Mouse (Mus musculus): Measurements from ENCODE around the gene Xpnpep1. TPM values are rescaled to one million over a fixed set of nuclear protein-coding genes. Genes with fewer than 3 reads are reported as not detected.

The Xpnpep1 gene
- polyA plus RNA-seq, 1 experiment, result 92.1 TPM

DNA sequence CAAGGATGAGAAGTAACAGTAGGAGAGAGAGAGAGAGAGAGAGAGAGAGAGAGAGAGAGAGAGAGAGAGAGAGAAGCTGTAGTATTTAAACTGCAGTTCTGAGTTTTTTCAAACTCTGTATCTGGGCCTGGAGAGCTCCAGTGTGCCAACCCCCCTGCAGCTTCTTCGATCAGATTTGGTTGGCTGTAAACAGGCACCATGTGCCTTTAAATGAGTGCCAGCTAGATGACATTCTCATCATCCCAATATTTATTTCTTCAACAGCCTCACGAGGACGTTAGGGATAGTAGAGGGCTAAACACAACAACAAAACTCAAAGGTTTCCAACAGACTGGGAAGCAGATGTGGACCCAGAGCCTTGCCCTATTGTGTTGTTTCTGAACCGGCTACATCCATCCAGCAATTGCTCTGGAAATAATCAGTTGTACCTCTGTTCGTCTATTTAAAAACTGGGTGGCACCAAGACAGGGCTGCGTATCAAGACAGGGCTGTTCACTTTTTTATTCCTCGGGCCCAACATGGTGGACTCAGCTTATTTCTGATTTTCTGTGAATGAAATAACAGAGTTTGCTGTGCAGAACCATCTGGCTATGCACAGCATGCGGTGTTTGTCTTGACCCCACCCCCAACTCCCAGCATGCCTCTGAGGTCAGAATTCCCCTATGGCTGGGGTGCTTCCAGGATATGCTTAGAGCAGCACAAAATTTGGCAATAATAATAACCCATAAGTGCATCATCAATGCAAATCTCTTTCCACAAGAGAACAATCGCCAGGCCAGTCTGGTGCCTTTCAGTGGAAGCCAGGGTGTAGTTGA is 38.5 kb upstream of the Xpnpep1 start:
- Histone ChIP-seq H3K4me3 (ENCODE audit: insufficient read depth, low read length) (no peak overlapping the region), H3K4me1 (ENCODE audit: control insufficient read depth, insufficient read depth, low read length) (peaks cover 8% of the 10 kb centered on the region; the same call in 1 of the 2 replicates), H3K27ac (ENCODE audit: insufficient read depth, low read length) (no peak overlapping the region)
- TF ChIP-seq CTCF (IDR thresholded peaks at IDR 0.05; ENCODE audit: borderline replicate concordance, insufficient read depth, low read length) (no peak), POLR2A (IDR thresholded peaks at IDR 0.05; ENCODE audit: low read depth, low read length) (no peak)

DNA sequence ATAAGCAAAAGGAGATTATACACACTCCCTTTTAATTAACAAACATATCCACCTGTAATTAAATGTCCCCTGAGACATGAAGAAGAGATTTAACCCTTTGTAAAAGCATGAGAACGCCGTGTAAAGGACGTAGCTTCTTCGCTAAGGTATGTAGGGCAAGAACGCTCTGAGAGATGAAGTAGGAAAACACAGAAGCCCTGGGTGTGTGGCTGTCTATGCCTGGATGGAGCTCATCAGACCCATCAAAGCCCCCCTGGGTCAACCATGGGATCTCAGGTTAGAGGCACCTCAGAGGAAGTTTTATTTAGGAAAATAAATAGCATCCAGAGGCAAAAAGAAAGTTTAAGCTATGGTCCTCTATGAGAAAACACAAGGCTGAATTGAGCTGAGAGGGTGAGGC is 37.3 kb upstream of the Xpnpep1 start:
- H3K4me3 ChIP-seq (ENCODE audit: insufficient read depth, low read length), result no peak overlapping the region
- peaks cover 8% of the 10 kb centered on the region; the same call in 1 of the 2 replicates for H3K4me1 ChIP-seq (ENCODE audit: control insufficient read depth, insufficient read depth, low read length)
- TF ChIP-seq POLR2A (IDR thresholded peaks at IDR 0.05; ENCODE audit: low read depth, low read length), result no peak
- no peak for TF ChIP-seq CTCF (IDR thresholded peaks at IDR 0.05; ENCODE audit: borderline replicate concordance, insufficient read depth, low read length)
- H3K27ac ChIP-seq (ENCODE audit: insufficient read depth, low read length), result no peak overlapping the region

DNA sequence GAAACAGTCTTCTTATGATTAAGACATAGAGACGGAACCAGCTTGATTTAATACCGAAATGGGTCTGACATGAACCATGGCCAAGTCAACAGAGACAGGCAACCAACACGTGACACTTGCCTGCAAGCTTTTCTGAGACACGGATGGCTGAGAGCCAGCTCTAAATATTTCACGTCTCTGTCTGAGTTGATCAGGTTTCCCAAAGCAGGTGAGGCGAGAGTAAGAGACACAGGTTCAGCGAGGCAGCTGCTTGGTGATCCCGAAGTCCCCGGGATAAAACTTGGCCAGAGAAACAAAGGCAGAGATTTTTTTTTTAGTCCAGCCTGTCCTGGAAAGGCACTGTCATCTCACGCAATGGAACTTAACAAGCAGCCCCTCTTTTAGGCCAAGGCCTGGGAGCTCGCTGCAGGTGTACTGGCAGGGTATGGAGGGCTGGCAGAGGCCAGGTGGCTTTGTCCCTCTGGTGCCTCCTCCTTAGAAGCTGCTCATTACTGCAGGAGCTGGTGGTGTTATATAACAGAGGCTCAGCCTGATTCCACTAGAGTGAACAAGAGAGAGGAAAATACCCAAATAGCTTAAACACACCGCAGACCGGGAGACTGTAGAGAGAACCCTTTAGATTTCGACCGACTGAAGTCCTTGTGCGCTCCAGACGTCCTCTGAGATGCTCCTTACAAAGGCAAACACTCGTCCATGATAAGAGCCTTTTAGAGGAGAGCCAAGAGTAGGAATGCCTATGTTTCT is 36.4 kb upstream of the Xpnpep1 start:
- TF ChIP-seq POLR2A (IDR thresholded peaks at IDR 0.05; ENCODE audit: low read depth, low read length), result no peak
- TF ChIP-seq CTCF (IDR thresholded peaks at IDR 0.05; ENCODE audit: borderline replicate concordance, insufficient read depth, low read length), result no peak
- peaks cover 9% of the 10 kb centered on the region; the same call in 1 of the 2 replicates for H3K4me1 ChIP-seq (ENCODE audit: control insufficient read depth, insufficient read depth, low read length)
- no peak overlapping the region for H3K4me3 ChIP-seq (ENCODE audit: insufficient read depth, low read length)
- no peak overlapping the region for H3K27ac ChIP-seq (ENCODE audit: insufficient read depth, low read length)

DNA sequence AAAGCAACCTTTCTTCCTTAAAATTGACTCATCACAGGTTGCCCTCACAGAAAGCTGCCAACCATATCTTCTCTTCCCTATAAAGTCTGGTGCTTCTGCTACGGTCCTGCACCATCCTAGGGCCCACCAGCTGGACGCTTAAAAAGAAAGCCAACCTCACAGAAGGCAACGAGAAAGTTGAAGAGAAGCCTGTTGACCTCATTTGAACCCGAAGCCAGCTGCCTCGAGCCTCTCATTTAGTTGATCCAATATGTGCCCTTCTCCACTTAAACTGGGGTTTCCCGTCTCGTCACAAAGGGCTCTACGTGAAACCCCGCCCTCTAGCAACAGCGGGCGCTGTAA is 35.9 kb upstream of the Xpnpep1 start:
- H3K4me1 ChIP-seq (ENCODE audit: control insufficient read depth, insufficient read depth, low read length), result peaks cover 9% of the 10 kb centered on the region
- TF ChIP-seq POLR2A (IDR thresholded peaks at IDR 0.05; ENCODE audit: low read depth, low read length), result no peak
- no peak overlapping the region for H3K27ac ChIP-seq (ENCODE audit: insufficient read depth, low read length)
- no peak overlapping the region for H3K4me3 ChIP-seq (ENCODE audit: insufficient read depth, low read length)

DNA sequence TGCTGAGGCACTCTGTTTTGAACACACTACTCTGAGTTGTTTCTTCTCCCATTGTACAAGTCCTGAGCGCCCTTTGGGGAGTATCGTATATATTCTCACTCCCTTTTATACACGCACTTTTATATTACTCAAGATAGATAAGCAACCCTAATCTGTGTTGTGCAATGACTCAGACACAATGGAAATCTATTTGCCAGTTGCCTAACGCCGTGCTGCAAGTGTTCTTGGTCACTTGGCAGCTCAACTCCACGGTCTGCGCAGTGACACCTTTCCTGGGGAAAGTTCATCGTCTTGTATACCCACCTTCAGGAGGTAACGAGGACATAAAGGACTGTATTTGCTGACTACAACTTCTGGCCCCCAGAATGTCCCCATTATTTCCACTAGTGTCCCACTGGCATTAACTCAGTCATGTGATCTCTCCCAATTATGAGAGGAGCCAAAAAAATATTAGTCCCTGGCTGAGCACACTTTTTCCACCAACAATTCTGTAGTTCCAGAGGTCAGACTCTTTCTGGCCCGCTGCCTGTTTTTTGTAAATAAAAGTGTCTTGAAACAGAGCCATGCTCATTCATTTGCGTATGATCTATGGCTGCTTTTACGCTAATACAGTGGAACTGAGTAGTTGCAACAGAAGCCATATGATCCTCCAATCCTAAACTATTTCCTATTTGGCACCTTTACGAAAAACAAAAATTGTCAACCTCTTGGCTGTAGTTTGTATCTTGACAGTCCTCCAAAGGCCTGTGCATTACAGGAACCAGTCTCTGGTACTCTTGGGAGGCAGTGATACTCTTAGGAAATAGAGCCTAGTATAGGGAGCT is 35.1 kb upstream of the Xpnpep1 start:
- TF ChIP-seq POLR2A (IDR thresholded peaks at IDR 0.05; ENCODE audit: low read depth, low read length) (no peak), CTCF (IDR thresholded peaks at IDR 0.05; ENCODE audit: borderline replicate concordance, insufficient read depth, low read length) (no peak)
- H3K27ac ChIP-seq (ENCODE audit: insufficient read depth, low read length), result no peak overlapping the region
- H3K4me1 ChIP-seq (ENCODE audit: control insufficient read depth, insufficient read depth, low read length), result peaks cover 6% of the 10 kb centered on the region
- no peak overlapping the region for H3K4me3 ChIP-seq (ENCODE audit: insufficient read depth, low read length)

DNA sequence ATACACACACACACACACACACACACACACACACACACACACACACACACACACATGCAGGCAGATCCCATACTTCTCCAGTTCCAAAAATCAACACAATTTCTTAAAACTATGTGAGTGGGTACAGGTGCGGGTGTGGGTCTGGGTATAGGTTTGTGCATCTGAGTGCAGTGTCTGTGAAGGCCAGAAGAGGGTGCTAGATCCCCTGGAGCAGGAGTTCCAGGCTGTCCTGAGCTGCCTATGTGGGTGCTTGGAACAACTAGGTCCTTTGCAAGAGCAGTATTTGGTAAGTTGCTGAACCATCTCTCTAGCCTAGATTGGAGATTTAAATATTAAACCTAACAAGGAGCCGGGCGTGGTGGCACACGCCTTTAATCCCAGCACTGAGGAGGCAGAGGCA is 33.5 kb upstream of the Xpnpep1 start:
- TF ChIP-seq POLR2A (IDR thresholded peaks at IDR 0.05; ENCODE audit: low read depth, low read length) (no peak), CTCF (IDR thresholded peaks at IDR 0.05; ENCODE audit: borderline replicate concordance, insufficient read depth, low read length) (no peak)
- H3K4me3 ChIP-seq (ENCODE audit: insufficient read depth, low read length), result no peak overlapping the region
- peaks cover 6% of the 10 kb centered on the region for H3K4me1 ChIP-seq (ENCODE audit: control insufficient read depth, insufficient read depth, low read length)
- H3K27ac ChIP-seq (ENCODE audit: insufficient read depth, low read length), result no peak overlapping the region

DNA sequence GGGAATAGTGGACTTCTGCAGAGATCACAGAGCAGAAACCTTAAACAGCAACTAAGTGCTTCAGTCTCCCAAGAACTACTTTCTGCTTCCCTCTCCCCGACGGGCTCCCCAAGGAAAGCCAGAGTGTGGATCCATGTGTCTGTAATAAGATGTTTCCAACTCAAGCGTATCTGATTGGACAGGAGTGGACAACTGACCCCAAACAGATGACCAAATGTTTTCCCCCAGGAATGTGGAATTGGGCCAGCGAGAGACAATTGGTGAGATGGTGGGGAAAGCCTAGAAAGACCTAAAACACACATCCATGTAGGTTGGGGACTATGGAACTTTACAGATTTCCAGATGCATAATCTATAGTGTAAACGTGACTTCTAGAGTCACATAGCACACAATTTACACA is 32.4 kb upstream of the Xpnpep1 start:
- TF ChIP-seq POLR2A (IDR thresholded peaks at IDR 0.05; ENCODE audit: low read depth, low read length) (no peak), CTCF (IDR thresholded peaks at IDR 0.05; ENCODE audit: borderline replicate concordance, insufficient read depth, low read length) (no peak)
- Histone ChIP-seq H3K27ac (ENCODE audit: insufficient read depth, low read length) (no peak overlapping the region), H3K4me1 (ENCODE audit: control insufficient read depth, insufficient read depth, low read length) (peaks cover 6% of the 10 kb centered on the region), H3K4me3 (ENCODE audit: insufficient read depth, low read length) (no peak overlapping the region)

DNA sequence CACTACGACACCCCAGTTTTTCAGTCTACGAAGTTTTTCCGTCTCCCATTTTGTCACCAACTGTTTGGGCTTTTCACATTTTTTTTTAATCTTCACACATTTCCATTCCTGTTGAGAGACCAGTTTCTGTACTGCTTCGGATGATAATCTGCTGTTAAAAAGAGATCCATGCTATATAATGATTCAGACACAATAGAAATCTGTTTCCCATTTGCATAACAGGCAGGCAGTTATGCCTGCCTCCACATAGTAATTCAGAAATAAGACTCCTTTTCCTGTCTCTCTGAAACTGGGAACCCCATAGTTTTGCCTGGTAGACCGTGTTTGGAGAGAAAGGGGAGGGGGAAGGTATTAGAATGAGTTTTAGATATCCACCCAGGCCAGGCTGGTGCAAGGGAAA is 31.6 kb upstream of the Xpnpep1 start:
- Histone ChIP-seq H3K4me1 (ENCODE audit: control insufficient read depth, insufficient read depth, low read length) (peaks cover 9% of the 10 kb centered on the region), H3K4me3 (ENCODE audit: insufficient read depth, low read length) (no peak overlapping the region), H3K27ac (ENCODE audit: insufficient read depth, low read length) (no peak overlapping the region)
- no peak for TF ChIP-seq POLR2A (IDR thresholded peaks at IDR 0.05; ENCODE audit: low read depth, low read length)
- TF ChIP-seq CTCF (IDR thresholded peaks at IDR 0.05; ENCODE audit: borderline replicate concordance, insufficient read depth, low read length), result no peak

DNA sequence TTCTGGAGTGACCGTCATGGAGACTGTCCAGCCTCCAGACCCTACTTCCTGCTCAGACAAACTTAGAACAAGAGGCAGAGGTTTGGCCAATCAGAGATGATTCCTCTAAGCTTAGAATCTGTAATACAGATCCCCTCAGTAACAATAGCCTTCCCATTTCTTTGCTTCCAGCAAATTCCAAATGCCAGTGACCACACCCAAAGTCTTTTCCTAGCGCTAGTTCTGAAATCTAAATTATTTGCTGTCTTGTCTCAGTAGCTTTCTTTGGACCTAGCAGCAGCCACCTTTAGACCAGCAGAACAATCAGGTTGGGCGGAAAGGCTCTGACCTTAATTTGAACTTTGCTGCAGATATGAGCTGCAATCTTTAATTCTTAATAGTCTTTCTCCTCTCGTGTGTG is 30.9 kb upstream of the Xpnpep1 start:
- H3K27ac ChIP-seq (ENCODE audit: insufficient read depth, low read length), result no peak overlapping the region
- peaks cover 9% of the 10 kb centered on the region for H3K4me1 ChIP-seq (ENCODE audit: control insufficient read depth, insufficient read depth, low read length)
- no peak overlapping the region for H3K4me3 ChIP-seq (ENCODE audit: insufficient read depth, low read length)
- TF ChIP-seq CTCF (IDR thresholded peaks at IDR 0.05; ENCODE audit: borderline replicate concordance, insufficient read depth, low read length), result no peak
- TF ChIP-seq POLR2A (IDR thresholded peaks at IDR 0.05; ENCODE audit: low read depth, low read length), result no peak
